Mouse (Mus musculus): ENCODE measurements at regions not wholly inside any gene's neighbourhood (a gene's known extent, or its start where the extent isn't known, plus 50 kb on each side); places are given as distances from the start of the nearest gene placed in this dataset.

DNA sequence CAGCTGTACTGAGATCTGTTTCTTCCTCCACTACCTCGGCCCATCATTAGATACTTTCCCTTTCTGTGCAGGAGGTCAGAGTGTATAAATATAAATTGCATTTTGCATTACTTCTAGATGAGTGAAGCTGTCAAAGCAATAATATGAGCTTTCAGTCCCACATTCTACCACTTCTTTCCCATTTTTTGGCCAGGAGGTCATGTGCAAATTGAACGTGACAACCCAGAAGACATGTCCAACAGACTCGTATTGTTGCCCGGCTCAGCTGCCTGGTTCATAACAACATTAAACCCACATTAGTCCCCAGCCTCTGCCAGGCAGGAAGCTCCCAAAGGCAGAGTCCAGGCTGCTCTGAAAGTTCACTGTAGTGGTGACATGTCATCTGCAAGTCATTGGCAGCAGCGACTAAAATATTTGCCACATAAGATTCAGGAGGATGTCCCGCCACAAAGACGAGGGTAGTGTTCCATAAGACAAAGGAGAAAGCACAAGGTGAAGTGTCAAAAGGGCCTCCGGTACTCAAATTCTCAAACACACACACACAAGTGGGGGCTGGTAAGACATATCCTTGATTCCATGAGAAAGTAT lies 75.7 kb downstream of the Nr2f2 start:
- TF ChIP-seq GATA1 (IDR thresholded peaks at IDR 0.05; ENCODE audit: low read length), result no peak
- TF ChIP-seq TAL1 (IDR thresholded peaks at IDR 0.05; ENCODE audit: low read length), result no peak

Measured in erythroblast, embryonic 14.5 days (primary cell).